Mouse (Mus musculus): ENCODE data around the gene Lhx4.
A peak's percentile ranks its signal among the peaks of the same experiment; 100 is the strongest.

The Lhx4 gene

DNA sequence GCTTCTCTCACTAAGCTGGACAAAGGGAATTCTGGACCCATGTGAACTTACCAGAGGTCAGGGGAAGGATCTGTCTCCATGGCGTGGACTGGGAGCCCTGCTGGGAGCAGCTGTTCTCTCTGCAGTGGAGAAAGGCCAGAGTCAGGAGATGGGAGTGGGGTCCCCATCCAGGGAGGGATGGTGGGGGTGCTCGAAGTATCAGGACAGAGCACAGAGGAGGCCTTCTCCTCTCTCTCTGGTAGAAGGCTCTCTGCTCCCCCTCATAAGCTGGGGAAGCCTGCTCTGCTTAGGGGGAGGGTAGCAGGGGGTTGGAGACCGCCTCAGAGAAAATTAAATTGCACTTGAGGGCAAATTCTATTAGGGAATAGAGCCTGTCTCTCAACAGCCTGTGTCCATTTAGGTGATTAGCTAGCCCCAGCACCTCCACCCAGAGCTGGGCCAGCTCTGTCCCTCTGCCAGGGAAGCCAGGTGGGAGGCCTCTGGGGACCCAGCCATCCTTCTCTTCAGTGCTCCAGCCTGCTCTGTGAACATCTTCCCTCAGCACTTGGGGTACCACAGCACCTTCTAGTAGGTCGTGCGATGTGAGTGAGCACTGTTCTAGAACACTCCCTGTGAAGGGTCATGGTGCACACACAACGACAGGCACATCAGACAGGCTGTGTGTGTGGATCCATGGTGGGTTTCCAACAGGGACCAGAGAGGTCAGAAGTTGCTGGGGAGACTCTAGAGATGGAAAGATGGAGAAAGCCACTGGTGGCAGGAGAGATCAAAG, at the start of gene Lhx4:
Lhx4 (minus strand) TSS at position 201 of the 772 bp plus-strand sequence.
- peak; percentile 71 for DNase-seq

DNA sequence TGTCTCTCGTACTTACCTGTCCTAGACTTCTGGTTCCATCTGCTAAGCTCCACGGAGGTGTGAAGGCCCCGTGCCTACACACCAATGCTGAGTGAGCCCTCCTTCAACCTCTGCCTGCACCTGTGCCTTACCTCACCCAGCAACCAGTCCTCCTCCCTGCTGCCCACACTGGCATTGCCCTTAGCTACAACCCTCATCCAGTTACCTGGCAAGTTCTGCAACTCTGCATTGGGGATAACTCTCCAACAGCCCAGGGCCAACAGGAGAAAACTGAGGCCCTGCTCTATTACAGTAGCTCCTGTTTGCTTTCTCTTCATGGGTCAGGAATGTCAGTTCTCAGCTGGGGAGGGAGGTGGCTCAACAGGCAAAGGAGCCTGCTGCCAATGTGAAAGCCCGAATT, 46.5 kb upstream of the Lhx4 start:
- no peak for DNase-seq

DNA sequence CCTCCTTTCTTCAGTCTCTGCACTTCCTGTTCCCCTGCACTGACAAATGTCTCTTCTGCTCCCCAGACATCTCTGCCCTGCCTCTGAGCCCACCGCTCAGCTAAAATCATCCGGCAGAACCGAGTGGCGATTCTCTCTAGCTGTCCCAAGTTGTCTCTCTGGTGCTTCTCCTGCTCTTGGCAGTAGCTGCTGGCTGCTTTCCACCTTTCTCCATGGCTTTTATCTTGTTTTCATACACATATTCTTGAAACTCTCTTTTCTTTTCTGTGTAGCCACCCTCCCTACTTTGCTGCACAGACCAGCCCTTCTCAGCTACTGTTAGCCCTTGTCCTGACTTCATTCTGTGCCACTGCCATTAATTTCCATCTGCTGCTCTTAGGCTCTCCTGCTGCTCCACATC, 45.9 kb upstream of the Lhx4 start:
- no peak for DNase-seq

DNA sequence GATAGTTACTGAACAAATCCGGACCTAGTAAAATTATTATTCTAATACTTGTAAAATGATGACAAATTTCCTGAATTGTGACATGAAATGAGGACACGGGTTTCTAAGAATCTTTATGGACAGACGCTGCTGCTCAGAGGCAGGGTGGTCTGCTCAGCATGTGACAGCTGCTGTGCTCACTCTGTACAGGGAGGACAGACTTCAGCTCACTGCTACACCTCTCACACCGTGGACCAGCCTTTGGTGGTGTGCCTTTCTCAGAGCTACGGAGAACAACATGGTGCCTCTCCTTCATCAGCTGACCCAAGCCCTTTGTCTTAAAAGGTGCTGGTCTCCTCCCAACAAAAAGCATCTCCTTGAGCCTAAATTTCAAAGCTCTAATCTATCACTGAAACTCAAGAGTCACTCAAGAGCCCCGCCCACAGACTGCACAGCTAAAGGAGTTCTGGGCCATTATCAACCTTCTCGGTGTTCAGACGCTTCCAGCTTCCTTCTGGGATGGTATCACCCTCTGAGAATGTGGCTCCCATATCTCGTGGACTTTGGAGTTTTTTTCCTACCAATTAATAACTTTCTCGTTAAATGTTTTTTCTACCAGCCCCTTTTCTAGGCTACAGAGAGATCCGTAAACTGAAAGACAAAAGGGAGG, 45.4 kb upstream of the Lhx4 start:
- no peak for DNase-seq

DNA sequence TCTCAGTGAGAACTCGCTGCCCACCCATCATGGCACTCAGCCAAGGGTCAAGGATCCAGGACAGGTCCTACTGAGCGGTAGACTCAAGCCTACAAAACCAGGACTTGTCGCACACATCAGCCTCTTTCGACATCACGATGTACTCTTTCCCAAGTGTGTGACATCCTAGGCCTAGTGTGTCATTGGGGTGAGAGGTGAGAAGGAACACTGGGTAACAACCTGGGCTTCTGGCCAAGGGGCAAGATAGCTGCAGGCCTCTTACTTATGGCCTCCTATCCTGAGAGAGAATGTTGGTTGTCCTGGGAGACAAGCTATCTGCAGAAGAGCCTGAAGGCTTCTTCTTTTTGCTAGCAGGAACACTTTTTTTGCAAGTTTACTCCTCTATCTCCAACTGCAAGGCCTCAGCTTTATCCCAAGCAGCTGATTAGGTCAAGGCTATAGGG, 44.3 kb upstream of the Lhx4 start:
- DNase-seq: no peak

DNA sequence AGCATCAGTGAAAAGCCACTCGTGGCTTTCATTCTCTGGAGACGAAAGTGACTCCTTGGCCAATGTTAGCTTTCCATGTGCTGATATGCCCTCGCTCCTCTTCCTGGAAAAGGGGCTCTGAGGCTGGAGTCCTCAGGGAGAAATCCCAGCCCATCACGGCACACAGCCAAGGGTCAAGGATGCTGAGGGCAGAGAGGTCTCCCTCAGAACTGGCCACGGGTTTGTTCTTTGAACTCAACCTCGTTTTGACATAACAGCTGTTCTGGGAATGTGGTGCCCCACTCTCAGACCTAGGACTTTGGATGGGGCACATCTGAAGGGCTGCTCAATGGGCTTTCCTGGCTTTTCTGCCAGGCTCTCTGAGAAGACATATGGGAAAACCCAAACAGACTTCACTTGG, 43.4 kb upstream of the Lhx4 start:
- no peak for DNase-seq

DNA sequence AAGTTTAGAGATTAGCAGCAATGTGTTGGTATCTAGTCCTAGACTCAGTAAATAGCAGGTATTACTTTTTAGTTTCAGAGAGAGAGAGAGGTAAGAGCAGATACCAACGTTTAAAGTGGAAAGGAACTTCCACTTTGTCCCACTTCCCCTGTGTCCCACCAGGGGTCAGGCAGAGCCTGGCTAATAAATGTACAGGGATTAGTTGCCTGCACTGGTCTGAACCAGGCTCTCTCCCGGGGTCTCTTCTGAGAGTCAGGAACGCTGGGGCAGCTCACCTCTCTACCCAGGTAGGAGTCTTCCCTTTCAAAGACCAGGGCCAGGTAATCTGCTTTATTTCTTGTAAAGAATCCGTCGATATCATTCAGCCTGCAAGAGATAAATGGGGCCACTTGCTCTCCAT, 40.4 kb upstream of the Lhx4 start:
- no peak for DNase-seq

DNA sequence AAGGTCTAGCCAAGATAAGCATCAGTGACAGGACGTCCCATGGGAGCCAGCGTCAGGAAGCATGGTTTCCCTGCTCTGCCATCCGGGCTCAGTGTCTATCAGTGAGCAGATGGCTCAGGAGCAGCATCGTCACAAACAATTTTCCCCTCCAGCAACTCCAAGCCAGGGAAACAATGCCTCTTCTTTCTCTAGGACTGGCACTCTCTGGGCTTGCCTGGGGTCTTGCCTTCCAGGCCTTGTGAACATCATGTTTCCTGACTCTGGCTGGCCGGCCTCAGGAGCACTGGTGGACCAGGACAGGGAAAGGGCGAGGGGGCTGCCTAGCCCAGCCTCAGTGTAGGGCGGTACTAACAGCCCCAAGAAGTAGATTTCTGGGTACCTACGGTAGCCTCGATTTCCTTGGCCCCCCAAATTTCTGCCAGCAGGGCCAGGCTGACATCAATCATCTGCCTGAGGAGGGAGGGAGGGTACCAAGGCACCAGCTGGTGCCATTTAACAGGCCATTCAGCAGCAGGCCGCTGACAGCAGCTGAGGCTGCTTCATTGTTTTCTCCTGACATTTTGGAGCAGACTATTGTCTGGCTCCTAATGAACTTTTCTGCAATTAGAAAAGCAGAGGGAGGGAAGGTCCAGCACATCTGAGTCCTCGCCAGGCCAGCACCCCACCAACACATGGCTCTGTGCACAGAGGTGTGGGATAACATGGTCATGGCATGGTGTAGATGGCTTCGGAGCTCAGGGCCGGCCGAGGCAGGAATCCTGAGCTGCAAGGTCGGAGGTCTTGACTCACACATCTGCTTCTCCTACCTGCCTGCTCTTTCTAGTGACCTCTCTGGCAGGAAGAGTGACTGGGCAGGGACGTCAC, 38.9 kb upstream of the Lhx4 start:
- DNase-seq: peak; percentile 83

DNA sequence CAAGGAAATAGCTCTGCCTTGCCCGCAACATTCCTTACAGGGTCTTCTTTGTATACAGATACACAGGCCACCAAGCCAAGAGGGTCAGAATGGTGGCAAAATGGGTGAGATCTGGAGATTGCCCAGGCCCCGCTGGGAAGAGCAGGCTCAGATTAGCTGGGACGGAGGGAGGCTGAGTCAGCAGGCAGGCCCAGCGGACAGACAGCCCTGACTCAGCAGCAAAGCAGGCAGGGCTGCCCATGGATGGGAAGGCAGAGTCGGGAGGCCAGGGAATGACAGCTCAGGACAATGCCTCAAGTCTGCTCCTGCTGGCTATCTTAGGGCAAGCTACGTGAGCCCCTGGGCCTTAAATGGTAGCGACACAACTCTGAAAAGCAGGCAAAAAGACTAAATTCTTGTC, 34.4 kb upstream of the Lhx4 start:
- no peak for DNase-seq

DNA sequence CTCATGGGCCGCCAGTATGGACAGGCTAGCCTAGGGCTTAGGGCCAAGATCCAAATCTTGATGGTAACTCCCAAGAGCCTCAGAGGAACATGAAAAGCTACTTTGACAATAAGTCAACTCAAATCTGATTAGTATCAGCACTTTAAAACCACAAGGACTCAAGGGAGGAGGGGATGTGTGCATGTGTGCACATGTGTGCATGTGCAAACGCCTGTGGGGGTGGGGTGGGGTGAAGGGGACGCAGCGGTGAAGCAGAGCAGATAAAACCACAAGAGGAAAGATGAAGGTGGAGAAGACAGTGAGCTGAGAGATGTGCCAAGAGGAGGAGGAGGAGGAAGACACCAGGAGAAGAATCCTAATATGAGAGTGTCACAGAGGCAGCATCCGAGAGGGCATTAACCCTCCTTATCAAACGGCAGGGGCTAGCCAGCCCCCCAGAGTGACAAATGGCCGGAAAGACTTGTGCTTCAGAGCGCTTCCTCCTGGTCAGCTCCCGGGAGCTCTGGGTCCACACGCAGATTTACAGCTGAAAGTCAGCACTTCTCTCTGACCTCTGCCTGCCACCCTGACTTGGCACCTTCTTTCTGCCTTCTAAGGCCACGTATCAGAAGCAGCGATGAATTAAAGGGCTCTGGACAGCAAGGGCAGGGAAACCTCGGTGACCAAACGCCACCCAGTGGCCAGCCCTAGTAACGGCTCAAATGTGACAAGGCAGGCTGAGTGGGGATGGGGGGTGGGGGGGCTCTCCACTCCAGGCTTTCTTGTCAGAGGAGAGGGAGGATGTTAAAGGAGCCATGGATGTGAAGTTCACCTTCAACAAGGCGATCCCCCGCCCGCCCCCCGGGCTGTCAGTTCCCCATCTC, 33.1 kb upstream of the Lhx4 start:
- peak; percentile 91 for DNase-seq

DNA sequence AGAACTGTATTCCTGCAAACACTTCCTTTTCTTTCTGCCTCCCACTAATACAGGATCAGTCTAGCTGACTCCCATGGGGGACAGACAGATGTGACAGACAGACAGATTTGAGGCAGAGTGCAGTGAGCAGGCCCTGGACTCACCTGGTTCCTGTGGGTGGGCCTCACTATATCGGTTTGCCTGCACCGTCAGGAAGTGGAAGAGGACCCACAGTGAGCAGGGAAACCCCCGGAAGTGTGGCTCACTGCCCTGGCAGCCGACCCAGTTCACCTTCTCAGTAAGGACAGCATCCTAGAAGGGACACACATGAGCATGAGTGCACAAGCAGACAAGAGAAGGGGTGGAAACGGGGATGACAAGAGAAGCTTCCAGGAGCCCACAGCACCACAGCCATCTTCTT, 30.9 kb upstream of the Lhx4 start:
- no peak for DNase-seq

DNA sequence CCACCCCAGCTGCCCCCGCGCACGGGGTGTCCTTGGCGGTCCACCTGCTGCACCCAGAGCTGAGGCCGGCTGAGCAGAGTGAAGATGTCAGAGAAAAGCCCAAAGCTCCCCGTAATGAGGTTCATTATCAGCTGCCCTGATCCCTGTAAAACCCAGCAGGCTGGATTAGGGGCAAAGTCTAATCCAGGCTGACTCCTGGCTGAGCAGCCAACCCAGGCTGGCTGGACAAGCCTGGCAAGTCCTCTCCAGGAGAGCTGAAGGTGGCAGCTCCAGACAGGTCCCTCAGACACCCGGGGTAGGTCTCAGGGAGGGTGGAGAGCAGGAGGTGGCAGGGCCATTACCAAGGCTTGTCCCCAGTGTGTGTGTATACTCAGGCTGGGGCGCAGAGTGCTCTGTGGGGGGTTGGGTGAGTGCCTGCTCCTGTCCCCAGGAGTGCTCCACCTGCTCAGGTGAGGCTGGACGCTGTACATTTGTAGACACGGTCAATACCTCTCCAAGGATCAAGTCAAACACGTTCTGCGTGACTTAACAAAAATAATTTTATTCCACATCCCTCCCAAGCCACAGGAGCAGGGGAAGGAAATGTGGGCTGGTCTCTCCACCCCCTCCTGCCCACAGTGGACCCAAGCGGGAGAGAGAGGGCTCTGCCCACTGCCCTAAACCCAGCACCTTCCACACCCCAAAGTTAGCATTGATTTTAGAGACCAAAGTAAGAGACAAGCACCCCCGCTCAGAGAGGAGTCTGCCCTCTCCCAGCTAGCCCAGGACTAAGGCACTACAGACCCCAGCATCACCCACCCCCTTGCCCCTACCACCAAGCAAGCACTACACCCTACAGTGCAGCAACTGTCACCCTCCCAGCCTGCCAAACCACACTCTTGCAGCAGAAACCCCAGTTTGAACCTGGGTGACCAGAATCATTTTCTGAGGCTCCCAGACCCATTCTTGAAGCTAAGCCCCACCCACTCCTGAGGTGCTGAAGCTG, 26.4 kb upstream of the Lhx4 start:
- no peak for DNase-seq

DNA sequence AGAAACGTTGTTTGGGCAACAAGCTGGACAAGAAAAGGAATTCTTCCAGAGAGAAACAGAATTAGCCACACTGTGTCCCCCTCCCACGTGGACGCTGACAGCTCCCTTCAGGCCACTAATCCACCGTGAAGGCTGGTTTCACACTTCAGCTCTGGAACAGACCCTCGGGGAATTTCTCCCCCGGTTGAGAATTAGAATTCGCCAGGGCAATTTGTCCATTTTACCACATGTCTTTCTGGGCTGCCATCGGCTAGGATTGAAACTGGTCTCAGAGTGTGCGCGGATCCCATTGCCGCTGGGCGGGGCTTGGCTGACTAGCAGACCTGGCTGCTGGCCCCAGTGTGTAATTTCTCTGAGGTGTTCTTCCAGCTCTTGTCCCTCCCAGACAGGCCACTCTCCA, 7.7 kb upstream of the Lhx4 start:
- peak; percentile 85 for DNase-seq

DNA sequence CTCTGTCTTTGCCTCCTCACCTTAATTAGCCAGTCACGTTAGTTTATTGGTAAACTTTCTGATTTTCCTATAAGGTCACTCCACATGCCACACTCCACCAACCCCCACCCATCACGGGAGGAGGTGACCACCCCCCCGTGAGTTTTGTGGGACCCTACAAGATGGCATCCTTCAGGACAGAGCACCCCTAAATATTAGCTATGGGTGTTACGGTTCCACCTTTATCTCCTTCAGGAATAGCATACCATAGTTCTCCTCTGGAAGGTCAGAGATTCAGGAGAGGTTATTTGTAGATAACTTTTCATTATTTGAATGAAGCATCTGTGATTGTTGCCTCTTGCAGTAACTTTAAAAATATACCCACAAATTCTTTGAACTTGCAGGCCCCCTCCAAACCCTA, 7.2 kb upstream of the Lhx4 start:
- DNase-seq: no peak

DNA sequence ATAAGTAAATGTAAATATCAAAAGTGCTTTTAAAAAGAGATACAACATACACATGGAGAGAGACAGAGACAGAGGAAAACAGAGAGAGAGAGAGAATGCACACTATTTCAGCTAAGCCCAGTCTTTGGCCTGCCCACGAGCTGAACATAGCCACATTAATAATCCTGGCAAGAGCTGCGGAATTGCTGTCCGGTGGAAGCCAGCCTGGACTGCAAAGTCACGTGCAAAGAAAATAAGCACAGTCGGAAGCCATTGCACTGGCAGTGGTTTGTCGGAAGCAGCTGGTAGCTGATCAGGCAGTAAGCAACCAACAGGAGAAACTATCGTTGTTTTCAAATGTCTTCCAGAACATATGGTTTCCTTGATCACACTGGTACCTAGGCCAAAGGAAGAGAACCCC, 6.1 kb upstream of the Lhx4 start:
- peak; percentile 76 for DNase-seq

DNA sequence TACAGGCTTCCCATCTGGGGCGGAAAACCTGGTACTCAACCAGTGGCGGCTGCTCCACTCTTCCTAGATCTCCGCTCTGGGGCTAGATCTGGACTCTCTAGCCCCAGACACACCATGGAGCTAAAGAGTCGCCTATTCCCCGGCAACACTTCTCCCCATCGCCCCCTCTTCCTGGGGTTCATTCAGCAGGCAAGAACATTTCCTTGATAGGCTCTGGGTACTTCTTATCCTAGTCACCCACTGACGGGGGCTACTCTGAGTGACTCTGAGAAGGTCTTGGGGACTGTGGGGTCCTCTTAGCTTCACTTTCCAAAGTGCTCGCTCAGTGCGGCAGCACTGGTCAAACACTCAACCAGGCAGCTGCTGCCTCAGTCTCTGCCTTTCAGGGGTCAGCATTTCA, 1.9 kb upstream of the Lhx4 start:
- peak; percentile 69 for DNase-seq

DNA sequence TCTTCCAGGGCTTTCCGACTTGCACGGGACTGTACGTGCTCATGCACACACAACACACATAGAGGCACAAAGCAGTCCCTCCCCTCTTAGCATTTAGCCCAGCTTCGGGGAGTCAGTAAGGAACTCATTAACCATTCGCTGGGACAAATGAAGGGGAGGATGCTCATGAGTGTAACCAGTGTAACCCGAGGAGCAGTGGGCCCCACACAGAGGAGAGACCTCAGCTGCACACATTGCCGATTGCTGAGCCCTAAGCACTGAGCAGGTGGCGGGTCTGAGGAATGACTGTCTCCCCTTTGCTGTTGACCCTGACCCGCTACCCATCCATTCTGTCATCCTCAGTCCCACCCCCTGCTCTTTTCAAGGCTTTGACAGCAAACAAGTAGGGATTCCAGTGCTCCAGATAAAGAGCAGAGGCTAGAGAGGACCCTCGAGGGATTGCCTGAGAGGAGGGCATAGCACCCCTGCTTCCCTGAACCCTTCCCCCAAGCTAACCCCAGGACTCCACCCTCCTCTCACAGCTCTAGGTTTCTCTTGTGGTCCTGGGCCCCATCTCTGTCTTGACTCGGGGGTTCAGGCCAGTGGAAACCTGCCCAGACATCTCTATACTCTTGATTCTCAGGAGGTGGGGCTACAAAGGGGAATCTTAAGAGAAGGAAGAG, 836 bp downstream of the Lhx4 start:
- peak; percentile 67 for DNase-seq

DNA sequence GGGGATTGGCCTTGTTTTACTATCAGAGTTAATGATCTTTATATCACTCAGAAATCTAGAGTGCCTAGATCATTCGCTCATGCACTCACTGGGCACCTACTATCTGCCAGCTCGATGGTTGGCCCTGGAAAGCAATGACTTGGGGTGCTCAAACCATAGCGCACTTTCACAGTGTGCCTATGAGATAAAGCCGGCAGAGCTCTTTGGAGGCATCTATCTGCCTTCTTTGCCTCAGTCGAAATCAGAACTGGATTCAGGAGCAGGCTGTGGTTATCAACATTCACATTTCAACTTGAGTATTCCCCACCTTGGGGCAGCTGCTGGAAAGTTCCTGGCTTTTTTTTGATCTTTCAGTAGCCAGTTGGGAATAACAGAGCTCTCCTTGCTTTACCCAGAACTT, 3.6 kb downstream of the Lhx4 start:
- peak; percentile 55 for DNase-seq

DNA sequence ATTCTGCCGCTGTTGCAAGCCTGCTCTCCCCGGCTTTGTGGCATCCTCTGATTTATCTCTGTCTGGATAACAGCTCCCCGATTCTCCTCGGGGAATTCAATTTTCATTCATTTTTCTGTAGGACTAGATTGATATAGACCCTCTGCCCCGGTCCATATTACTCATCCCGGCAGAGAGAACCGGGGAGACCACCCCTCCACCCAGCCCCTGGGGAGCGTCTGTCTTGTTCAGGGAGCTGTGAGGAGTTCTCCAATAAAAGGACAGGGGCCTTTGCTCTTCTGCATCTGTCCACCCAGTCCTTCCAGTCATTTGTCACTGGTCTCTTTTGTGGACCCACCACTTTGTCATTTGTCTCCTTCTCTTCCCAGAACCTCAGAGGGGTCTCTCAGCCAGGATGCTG, 4.5 kb downstream of the Lhx4 start:
- peak; percentile 44 for DNase-seq

DNA sequence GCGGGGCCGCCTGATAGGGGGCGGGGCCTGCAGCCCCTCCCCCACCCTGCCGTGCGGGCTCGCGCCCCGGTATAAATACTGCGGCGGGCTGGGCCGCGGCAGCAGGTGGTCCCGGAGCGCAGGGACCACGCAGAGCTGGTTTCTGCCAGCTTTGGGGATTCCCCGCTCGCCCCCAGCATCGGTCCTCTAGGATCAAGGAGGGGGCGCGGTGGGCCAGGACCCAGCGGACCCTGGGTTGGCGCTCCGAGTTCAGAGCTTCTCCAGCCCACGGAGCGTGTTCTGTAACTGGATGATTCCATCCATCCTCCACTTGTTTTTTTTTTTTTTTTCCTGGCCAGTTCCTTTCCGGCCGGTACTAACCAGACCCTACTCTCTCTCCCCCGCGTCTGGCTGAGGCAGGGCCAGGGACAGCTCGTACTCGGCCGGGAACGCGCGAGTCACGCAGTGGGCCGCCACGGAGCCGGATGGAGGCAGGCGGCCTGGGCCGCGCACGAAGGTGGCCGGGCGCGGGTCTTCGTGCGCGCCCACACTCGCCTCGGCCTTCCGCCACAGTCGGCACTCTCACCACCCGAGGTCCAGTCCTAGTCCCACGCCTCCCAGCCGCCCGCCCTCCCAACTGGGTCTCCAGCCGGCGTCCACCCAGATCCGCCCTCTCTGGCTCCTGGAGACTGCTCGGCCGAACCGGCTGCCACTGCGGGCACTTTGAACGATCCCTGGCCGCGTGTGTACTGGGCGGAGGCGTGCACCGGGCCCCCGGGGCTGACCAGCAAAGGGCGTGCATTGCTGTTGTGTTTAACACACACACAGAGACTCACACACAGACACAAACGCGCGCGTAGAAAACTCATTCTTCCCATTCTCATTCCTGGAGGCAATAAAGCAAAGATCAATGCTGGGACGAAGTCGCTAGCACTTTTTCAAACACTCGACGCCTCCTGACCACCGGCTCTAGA, 8.8 kb downstream of the Lhx4 start:
- peak; percentile 90 for DNase-seq

Measured in heart, adult 11 months (tissue).